Mouse (Mus musculus) CD8-positive naive resting alpha-beta T cell, adult 57 days (primary cell): ENCODE data around the gene Celsr3. TPM values are rescaled to one million over a fixed set of nuclear protein-coding genes. Genes with fewer than 3 reads are reported as not detected.

Experiments used
- total RNA-seq: library from RNA; stranded (reverse); gene quantifications from one replicate; pipeline ENCODE4 v1.2.4, GENCODE M21; 2023

Celsr3 gene
- total RNA-seq: not detected

DNA sequence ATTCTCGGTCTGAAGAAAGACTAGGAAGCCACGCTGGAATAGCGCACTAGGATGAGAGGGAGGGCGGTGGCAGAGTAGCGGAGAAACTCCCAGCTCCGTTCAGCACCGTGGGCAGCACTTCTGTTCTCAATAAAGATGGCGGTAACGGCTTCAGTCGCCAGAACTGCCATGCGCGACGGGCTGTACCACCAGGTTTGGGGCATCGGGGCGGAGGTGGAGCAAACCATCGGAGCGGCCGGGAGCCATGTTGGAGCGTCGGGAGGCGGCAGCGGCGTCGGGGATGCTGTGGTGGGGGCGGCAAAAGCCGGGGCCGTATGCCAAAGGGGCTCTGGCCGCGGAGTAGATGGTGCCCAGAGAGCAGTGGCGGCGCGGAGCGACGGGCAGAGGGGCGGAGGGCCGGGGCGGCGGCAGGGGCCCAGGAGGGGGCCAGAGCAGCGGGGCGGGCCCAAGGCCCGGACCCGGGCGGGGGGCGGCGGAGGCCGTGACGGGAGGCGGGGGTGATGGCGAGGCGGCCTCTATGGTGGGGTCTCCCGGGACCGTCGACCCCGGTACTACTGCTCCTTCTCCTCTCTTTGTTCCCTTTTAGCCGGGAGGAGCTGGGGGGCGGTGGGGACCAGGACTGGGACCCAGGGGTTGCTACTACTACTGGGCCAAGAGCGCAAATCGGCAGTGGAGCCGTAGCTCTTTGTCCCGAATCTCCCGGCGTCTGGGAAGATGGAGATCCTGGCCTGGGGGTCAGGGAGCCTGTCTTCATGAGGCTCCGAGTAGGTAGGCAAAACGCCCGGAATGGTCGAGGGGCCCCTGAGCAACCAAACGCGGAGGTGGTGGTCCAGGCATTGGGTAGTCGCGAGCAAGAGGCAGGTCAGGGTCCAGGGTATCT, at the start of gene Celsr3:
Gene Celsr3, plus strand, starts transcription at position 501 of the 880 bp plus-strand sequence.

DNA sequence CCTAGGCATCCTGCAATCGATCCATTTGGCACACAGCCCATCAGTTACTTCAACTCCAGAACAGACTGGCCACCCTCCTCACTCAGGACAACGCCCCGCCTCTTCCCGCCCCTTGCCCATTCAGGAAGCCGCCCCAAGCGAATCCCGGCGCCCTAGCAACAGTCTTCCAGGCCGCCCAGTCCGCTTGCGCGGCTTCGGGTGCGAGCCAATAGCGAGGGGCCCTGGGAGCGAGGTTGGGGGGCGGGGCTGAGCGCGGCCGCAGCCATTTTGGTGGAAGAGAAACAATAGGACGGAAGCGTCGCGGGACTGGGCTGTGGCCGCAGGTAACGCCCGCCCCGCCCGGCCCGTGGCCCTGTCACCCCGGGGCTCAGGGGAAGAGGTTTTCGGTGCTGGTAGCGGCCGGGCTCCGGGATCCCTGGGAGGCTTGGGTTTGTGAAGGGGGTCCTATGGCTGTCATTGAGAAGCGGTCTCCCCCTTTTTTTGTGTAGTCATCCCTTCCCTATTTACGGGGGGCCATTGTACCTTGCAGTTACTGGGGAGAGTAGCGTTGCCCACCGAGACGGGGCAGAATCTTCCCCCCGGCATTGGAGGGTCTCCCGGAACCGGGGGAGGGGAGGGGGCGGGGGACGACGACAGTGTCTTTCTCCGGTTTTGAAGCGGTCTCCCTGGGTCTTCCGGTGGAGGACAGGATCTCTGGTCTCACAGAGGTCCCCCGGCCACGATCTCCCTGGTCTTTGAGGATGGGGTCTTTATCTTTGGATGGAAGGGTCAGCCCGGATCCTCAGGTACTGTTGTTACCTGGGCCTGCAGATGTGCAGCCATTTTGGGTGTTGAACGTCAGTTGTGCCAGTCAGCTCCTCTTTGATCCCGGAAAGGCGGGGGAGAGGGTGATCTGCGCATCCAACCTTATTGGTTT, 42.3 kb upstream of the Celsr3 start, which contains the start of gene Ip6k2:
Gene Ip6k2, plus strand, starts transcription at position 249 of the 916 bp plus-strand sequence.

DNA sequence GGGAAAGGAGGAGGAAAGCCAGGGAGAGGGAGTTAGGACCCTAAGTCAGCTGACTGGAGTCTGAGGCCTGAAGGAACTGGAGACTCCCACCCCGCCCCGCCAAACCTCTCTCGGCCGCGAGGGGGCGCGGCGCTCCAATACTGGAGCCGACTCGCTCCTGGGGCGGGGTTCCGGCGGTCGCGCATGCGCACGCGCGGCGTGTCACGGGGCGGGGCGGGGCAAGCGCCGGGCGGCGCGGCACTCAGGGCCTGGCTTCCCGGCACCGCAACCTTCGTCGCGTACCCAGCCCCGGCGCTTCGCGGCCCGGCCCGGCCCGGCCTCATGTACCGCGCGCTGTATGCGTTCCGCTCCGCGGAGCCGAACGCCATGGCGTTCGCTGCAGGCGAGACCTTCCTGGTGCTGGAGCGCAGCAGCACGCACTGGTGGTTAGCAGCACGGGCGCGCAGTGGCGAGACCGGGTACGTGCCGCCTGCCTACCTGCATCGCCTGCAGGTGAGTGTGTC, 17.9 kb upstream of the Celsr3 start, which contains the start of gene Nckipsd:
Gene Nckipsd, plus strand, starts transcription at position 206 of the 503 bp plus-strand sequence.

DNA sequence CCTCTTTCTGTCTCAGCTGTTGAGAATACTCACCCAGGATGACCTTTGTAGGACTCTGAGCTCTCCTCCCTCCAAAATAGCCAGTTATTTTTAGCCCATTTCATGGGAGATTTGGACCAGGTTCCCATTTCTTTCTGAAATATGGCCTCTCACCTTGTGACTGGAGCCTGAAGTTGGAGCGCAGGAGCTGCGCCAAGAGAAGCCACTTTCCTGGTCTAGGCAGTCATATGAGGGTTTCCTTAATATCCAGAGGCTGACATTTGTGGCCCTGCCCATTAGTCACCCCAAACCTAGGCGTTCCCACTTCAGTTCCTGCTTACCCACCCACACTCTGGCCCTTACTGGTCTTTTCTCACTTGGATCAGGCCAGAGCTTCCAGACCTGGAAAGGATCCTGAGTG, 26.9 kb downstream of the Celsr3 start, which contains the start of gene Slc26a6:
Gene Slc26a6, plus strand, starts transcription at position 308 of the 400 bp plus-strand sequence.

Other genes with a start within 250 kb of the Celsr3 start
- gene Wdr6, start 247.6 kb upstream of the Celsr3 start, total RNA-seq: 29.0 TPM
- 9.7 TPM for gene P4htm, start 228.7 kb upstream of the Celsr3 start, total RNA-seq
- 133 TPM for gene Arih2, start 176.9 kb upstream of the Celsr3 start, total RNA-seq
- gene Slc25a20, start 164.2 kb upstream of the Celsr3 start, total RNA-seq: 25.3 TPM
- 10.3 TPM for gene Prkar2a, start 137.0 kb upstream of the Celsr3 start, total RNA-seq
- 100 TPM for gene Ip6k2, start 42.5 kb upstream of the Celsr3 start, total RNA-seq
- gene Nckipsd, start 18.0 kb upstream of the Celsr3 start, total RNA-seq: 9.4 TPM
- 27.2 TPM for gene Slc26a6, start 27.0 kb downstream of the Celsr3 start, total RNA-seq
- gene Tmem89, start 88.3 kb downstream of the Celsr3 start, total RNA-seq: not detected
- 170 TPM for gene Uqcrc1, start 110.3 kb downstream of the Celsr3 start, total RNA-seq
- gene Col7a1, start 127.3 kb downstream of the Celsr3 start, total RNA-seq: 3.3 TPM
- gene Ucn2, start 159.7 kb downstream of the Celsr3 start, total RNA-seq: not detected
- 9.5 TPM for gene Pfkfb4, start 165.5 kb downstream of the Celsr3 start, total RNA-seq
- gene Shisa5, start 212.2 kb downstream of the Celsr3 start, total RNA-seq: 2,690 TPM
- gene Trex1, start 233.4 kb downstream of the Celsr3 start, total RNA-seq: 27.6 TPM
- gene Atrip, start 247.8 kb downstream of the Celsr3 start, total RNA-seq: 24.3 TPM